Mouse (Mus musculus) embryonic facial prominence, embryonic 11.5 days (tissue): ENCODE results near the gene Atl1. TPM values are rescaled to one million over a fixed set of nuclear protein-coding genes. Genes with fewer than 3 reads are reported as not detected.

Experiments used
- ATAC-seq: fragments of 200-750 bp; cut with Nextera tagmentation; replicated peaks from 2 replicates; pipeline ENCODE4 v1.8.0; 2017; ENCODE audit warnings: low read depth; ENCODE audit not compliant: insufficient number of reproducible peaks, low FRiP score, low TSS enrichment
- DNase-seq: peaks from one replicate; pipeline ENCODE4 v3.0.0-alpha.2; 2015; ENCODE audit warnings: low spot score
- H3K27ac ChIP-seq: fragments of 300-500 bp; sonication (generic); replicated peaks from 2 replicates; pipeline ENCODE4 v1.5.1; 2014; ENCODE audit warnings: mild to moderate bottlenecking, low read depth, low read length, control low read depth
- H3K27me3 ChIP-seq: fragments of 300-500 bp; sonication (generic); 2 replicates; pipeline ENCODE4 v1.6.1; 2014; ENCODE audit warnings: mild to moderate bottlenecking, low read length, moderate library complexity, mixed read lengths; ENCODE audit not compliant: control insufficient read depth, insufficient read depth
- H3K36me3 ChIP-seq: fragments of 300-500 bp; sonication (generic); replicated peaks from 2 replicates; pipeline ENCODE4 v1.6.1; 2014; ENCODE audit warnings: low read depth, mild to moderate bottlenecking, low read length, moderate library complexity, mixed read lengths; ENCODE audit not compliant: control insufficient read depth, insufficient read depth
- H3K4me1 ChIP-seq: fragments of 300-500 bp; sonication (generic); 2 replicates; pipeline ENCODE4 v1.6.1; 2014; ENCODE audit warnings: low read length, mixed read lengths; ENCODE audit not compliant: control insufficient read depth, insufficient read depth
- H3K4me2 ChIP-seq: fragments of 300-500 bp; sonication (generic); 2 replicates; pipeline ENCODE4 v1.6.1; 2014; ENCODE audit warnings: low read depth, mild to moderate bottlenecking, control low read depth, low read length, moderate library complexity
- H3K4me3 ChIP-seq: fragments of 300-500 bp; sonication (generic); 2 replicates; pipeline ENCODE4 v1.5.1; 2014; ENCODE audit warnings: low read depth, low read length, control low read depth
- H3K9ac ChIP-seq: fragments of 300-500 bp; sonication (generic); replicated peaks from 2 replicates; pipeline ENCODE4 v1.6.1; 2014; ENCODE audit warnings: mild to moderate bottlenecking, control low read depth, low read length
- H3K9me3 ChIP-seq: fragments of 300-500 bp; sonication (generic); replicated peaks from 2 replicates; pipeline ENCODE4 v1.6.1; 2016; ENCODE audit warnings: mild to moderate bottlenecking, low read length, inconsistent platforms, mixed read lengths; ENCODE audit not compliant: control insufficient read depth
- WGBS: fragments of 180-500 bp; shearing (Covaris S2); extraction: QIAGEN DNeasy Blood & Tissue Kit; methylation state at CpG from one replicate; pipeline ENCODE4 v1.1.7; 2014; 5-methylcytosine and 5-hydroxymethylcytosine counted together
- polyA plus RNA-seq: library from polyadenylated mRNA; unstranded; fragments of >200 nt; fragmentation: Nextera tagmentation; extraction: Ambion mirVana; gene quantifications from 2 replicates; pipeline ENCODE4 v1.2.1, GENCODE M21; 2014

The Atl1 gene
- polyA plus RNA-seq, 1 experiment from 2014 or later: 13.3 TPM

- Histone ChIP-seq H3K4me3 (no peak overlapping the region), H3K9ac (no peak overlapping the region), H3K4me2 (no peak overlapping the region), H3K9me3 (no peaks in the 10 kb centered on the region), H3K36me3 (no peaks in the 10 kb centered on the region), H3K27ac (no peak overlapping the region), H3K27me3 (no peaks in the 10 kb centered on the region), H3K4me1 (no peaks in the 10 kb centered on the region)
- no peak for DNase-seq
- WGBS: 78% methylated on average over 13 of the region's 13 CpGs
- ATAC-seq: no peak
Observed at GRCm38 (mm10) chr12:69998186-69998983, 106.0 kb downstream of the Atl1 start.

- Histone ChIP-seq H3K36me3 (no peaks in the 10 kb centered on the region), H3K27me3 (no peaks in the 10 kb centered on the region), H3K9ac (no peak overlapping the region), H3K4me3 (no peak overlapping the region), H3K4me1 (no peaks in the 10 kb centered on the region), H3K4me2 (no peak overlapping the region), H3K27ac (no peak overlapping the region), H3K9me3 (no peaks in the 10 kb centered on the region)
- WGBS: 86% methylated on average over 4 of the region's 4 CpGs
- no peak for ATAC-seq
- DNase-seq: no peak
Observed at GRCm38 (mm10) chr12:70005103-70005502, 112.7 kb downstream of the Atl1 start.

DNA sequence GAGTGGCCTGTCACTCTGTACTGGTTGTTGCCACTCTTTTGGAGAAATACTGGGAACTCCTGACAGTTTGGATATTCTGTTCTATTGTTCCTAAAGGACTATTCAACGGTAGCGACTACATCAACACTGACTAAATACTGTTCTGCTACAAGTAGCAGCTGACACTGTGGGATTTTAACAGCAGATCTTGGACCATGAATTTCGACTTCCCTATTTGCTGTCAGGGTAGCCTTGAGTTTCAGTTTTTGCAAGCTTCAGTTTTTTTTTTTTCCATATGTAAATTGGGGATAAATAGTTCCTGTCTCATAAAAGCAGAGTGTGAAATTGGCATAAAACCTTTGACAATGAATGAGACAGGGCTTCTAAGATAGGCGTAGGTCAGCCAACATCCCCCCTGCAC lies 117.9 kb downstream of the Atl1 start:
- DNase-seq: no peak
- H3K9ac ChIP-seq: no peak overlapping the region
- H3K36me3 ChIP-seq: no peaks in the 10 kb centered on the region; the same call in 1 of the 2 replicates
- no peak overlapping the region for H3K4me2 ChIP-seq
- H3K9me3 ChIP-seq: no peaks in the 10 kb centered on the region; the same call in 1 of the 2 replicates
- H3K4me1 ChIP-seq: no peaks in the 10 kb centered on the region
- no peak for ATAC-seq
- no peak overlapping the region for H3K4me3 ChIP-seq
- 90% methylated on average over 4 of the region's 4 CpGs for WGBS
- H3K27me3 ChIP-seq: no peaks in the 10 kb centered on the region
- H3K27ac ChIP-seq: no peak overlapping the region

- Histone ChIP-seq H3K9me3 (no peaks in the 10 kb centered on the region; the same call in 1 of the 2 replicates), H3K9ac (no peak overlapping the region), H3K4me3 (no peak overlapping the region), H3K36me3 (no peaks in the 10 kb centered on the region; the same call in 1 of the 2 replicates), H3K27ac (no peak overlapping the region), H3K4me1 (no peaks in the 10 kb centered on the region), H3K4me2 (no peak overlapping the region), H3K27me3 (no peaks in the 10 kb centered on the region)
- ATAC-seq: no peak
- no peak for DNase-seq
- 59% methylated on average over 5 of the region's 5 CpGs for WGBS
Observed at GRCm38 (mm10) chr12:70011681-70012080, 119.3 kb downstream of the Atl1 start.

DNA sequence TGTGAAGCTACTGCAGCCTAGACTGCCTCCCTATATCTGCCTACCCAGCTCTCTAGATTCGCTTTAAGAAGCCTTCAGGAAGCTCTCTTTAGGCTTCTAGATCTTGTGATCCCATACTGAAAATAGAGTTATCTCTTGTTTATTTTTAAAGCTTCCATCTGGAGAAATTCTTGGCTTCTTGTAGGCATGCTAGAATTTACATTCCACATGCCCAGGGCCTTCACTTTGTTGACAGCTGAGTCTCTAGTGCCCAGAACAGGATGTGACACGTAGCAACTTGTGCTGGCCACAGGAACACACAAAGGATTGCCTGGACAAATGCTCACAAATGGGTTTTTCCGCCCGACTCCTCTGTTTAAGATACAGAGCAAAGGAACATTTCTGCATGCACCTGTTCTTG lies 123.5 kb downstream of the Atl1 start:
- 65% methylated on average over 4 of the region's 4 CpGs for WGBS
- Histone ChIP-seq H3K4me2 (no peak overlapping the region), H3K4me3 (no peak overlapping the region)

More for the DNA sequence above, 123.5 kb downstream of the Atl1 start:
- ATAC-seq (no peak), DNase-seq (no peak)
- Histone ChIP-seq H3K27me3 (no peaks in the 10 kb centered on the region), H3K9me3 (no peaks in the 10 kb centered on the region; the same call in 1 of the 2 replicates), H3K36me3 (no peaks in the 10 kb centered on the region; the same call in 1 of the 2 replicates), H3K27ac (no peak overlapping the region), H3K4me1 (no peaks in the 10 kb centered on the region), H3K9ac (no peak overlapping the region)

Other genes starting within 250 kb of the Atl1 start
- gene Sos2, start 210.8 kb upstream of the Atl1 start, polyA plus RNA-seq: 11.3 and 13.1 TPM in 2 replicates
- 17.3 and 18.6 TPM in 2 replicates for gene L2hgdh, start 167.7 kb upstream of the Atl1 start, polyA plus RNA-seq
- gene Atp5s, start 167.7 kb upstream of the Atl1 start, polyA plus RNA-seq: 23.3 and 24.1 TPM in 2 replicates
- 0.77 and 0.98 TPM in 2 replicates for gene Cdkl1, start 101.3 kb upstream of the Atl1 start, polyA plus RNA-seq
- gene Map4k5, start 586 bp downstream of the Atl1 start, polyA plus RNA-seq: 46.8 and 47.3 TPM in 2 replicates
- 10.4 and 12.5 TPM in 2 replicates for gene Sav1, start 94.4 kb downstream of the Atl1 start, polyA plus RNA-seq
- 10.2 and 10.3 TPM in 2 replicates for gene Nin, start 221.1 kb downstream of the Atl1 start, polyA plus RNA-seq